Mouse (Mus musculus) CH12.LX (cell line): Measurements from ENCODE around the gene Klk15. TPM values are rescaled to one million over a fixed set of nuclear protein-coding genes. Genes with fewer than 3 reads are reported as not detected.

ENCODE experiments used
- DNase-seq: peaks from one replicate; pipeline ENCODE4 v3.0.0-alpha.2; 2013; ENCODE audit errors: extremely low read depth
- H3K27ac ChIP-seq: 2 replicates; pipeline ENCODE4 v1.5.1; 2012; ENCODE audit warnings: low read depth, mild to moderate bottlenecking, control low read depth, moderate library complexity; ENCODE audit not compliant: insufficient read depth
- H3K27me3 ChIP-seq: replicated peaks from 2 replicates; pipeline ENCODE3; 2012; ENCODE audit warnings: inconsistent platforms
- H3K36me3 ChIP-seq, 2 experiments: replicated peaks in 1 of 2; 2 replicates each; pipeline versions ENCODE3 to v1.6.1; 2012; ENCODE audit warnings: inconsistent platforms in 1 of 2, low read length in 1 of 2, mild to moderate bottlenecking in 1 of 2, mixed read lengths in 1 of 2, moderate library complexity in 1 of 2; ENCODE audit not compliant: control insufficient read depth in 1 of 2, insufficient read depth in 1 of 2
- H3K4me1 ChIP-seq, 2 experiments: 2 replicates each; pipeline ENCODE4 v1.6.1; 2012; ENCODE audit warnings: inconsistent platforms in 1 of 2, moderate library complexity in 1 of 2; ENCODE audit not compliant: insufficient read depth in 2 of 2, control insufficient read depth in 1 of 2
- H3K4me2 ChIP-seq: 2 replicates; pipeline ENCODE4 v1.6.1; 2012; ENCODE audit warnings: low read depth, mild to moderate bottlenecking, control low read depth; ENCODE audit not compliant: poor library complexity, insufficient read depth, severe bottlenecking
- H3K4me3 ChIP-seq, 3 experiments: fragments of 150-350 bp in 1 of 3; sonication (generic) in 1 of 3; replicated peaks in 1 of 3; 2 replicates each; pipeline versions ENCODE3 to v1.5.1; 2011 to 2012; ENCODE audit warnings: low read depth in 2 of 3, low read length in 2 of 3, mild to moderate bottlenecking in 2 of 3, moderate library complexity in 2 of 3, control low read depth in 1 of 3, improper control_type of control experiment in 1 of 3, inconsistent platforms in 1 of 3, mixed read lengths in 1 of 3; ENCODE audit not compliant: poor library complexity in 1 of 3
- H3K79me2 ChIP-seq: replicated peaks from 2 replicates; pipeline ENCODE4 v1.6.1; 2012; ENCODE audit warnings: mild to moderate bottlenecking, moderate library complexity; ENCODE audit not compliant: control insufficient read depth, poor library complexity, insufficient read depth, severe bottlenecking; ENCODE audit errors: extremely low read depth
- H3K9ac ChIP-seq: 2 replicates; pipeline ENCODE4 v1.6.1; 2012; ENCODE audit warnings: low read depth, mild to moderate bottlenecking, control low read depth, moderate library complexity; ENCODE audit not compliant: insufficient read depth
- H3K9me3 ChIP-seq: replicated peaks from 2 replicates; pipeline ENCODE3; 2012; ENCODE audit warnings: low read length, inconsistent platforms, mixed read lengths
- BHLHE40 ChIP-seq: IDR thresholded peaks from 2 replicates; pipeline ENCODE4 v1.6.1; 2011; ENCODE audit warnings: mild to moderate bottlenecking, low read depth, low read length, improper control_type of control experiment
- CHD1 ChIP-seq: IDR thresholded peaks from 2 replicates; pipeline ENCODE4 v1.6.1; 2012; ENCODE audit warnings: low read depth, low read length, improper control_type of control experiment, inconsistent platforms
- CHD2 ChIP-seq: IDR thresholded peaks from 2 replicates; pipeline ENCODE4 v1.6.1; 2011; ENCODE audit warnings: low read length, improper control_type of control experiment
- CTCF ChIP-seq, 2 experiments: IDR thresholded peaks in 1 of 2; conservative IDR thresholded peaks in 1 of 2; 2 replicates each; pipeline ENCODE4 v1.5.1; 2011 to 2012; ENCODE audit warnings: low read depth in 2 of 2, low read length in 2 of 2, improper control_type of control experiment in 1 of 2, inconsistent platforms in 1 of 2, mild to moderate bottlenecking in 1 of 2, moderate library complexity in 1 of 2
- E2F4 ChIP-seq: IDR thresholded peaks from 2 replicates; pipeline ENCODE4 v1.6.1; 2011; ENCODE audit warnings: low read depth, low read length, improper control_type of control experiment; ENCODE audit not compliant: insufficient replicate concordance
- EP300 ChIP-seq: IDR thresholded peaks from 2 replicates; pipeline ENCODE4 v1.6.1; 2011; ENCODE audit warnings: low read length, improper control_type of control experiment
- ETS1 ChIP-seq: conservative IDR thresholded peaks from 2 replicates; pipeline ENCODE4 v1.6.1; 2012; ENCODE audit warnings: low read depth, mild to moderate bottlenecking, inconsistent platforms, low read length, improper control_type of control experiment, moderate library complexity
- GABPA ChIP-seq: IDR thresholded peaks from 2 replicates; pipeline ENCODE4 v1.6.1; 2012; ENCODE audit warnings: low read depth, low read length, improper control_type of control experiment, inconsistent platforms; ENCODE audit not compliant: insufficient replicate concordance
- HCFC1 ChIP-seq: IDR thresholded peaks from 2 replicates; pipeline ENCODE4 v1.6.1; 2012; ENCODE audit warnings: low read depth, mild to moderate bottlenecking, inconsistent platforms, low read length, improper control_type of control experiment
- IRF4 ChIP-seq: IDR thresholded peaks from 2 replicates; pipeline ENCODE4 v1.6.1; 2014; ENCODE audit warnings: low read depth, mild to moderate bottlenecking, inconsistent platforms, low read length, improper control_type of control experiment
- JUN ChIP-seq: IDR thresholded peaks from 2 replicates; pipeline ENCODE4 v1.6.1; 2011; ENCODE audit warnings: low read depth, mild to moderate bottlenecking, low read length, improper control_type of control experiment, moderate library complexity; ENCODE audit not compliant: insufficient read depth
- JUND ChIP-seq: conservative IDR thresholded peaks from 2 replicates; pipeline ENCODE4 v1.6.1; 2011; ENCODE audit warnings: low read depth, low read length, improper control_type of control experiment
- KAT2A ChIP-seq: IDR thresholded peaks from 2 replicates; pipeline ENCODE4 v1.6.1; 2012; ENCODE audit warnings: low read length, improper control_type of control experiment, inconsistent platforms; ENCODE audit not compliant: insufficient replicate concordance
- MAFK ChIP-seq: IDR thresholded peaks from 2 replicates; pipeline ENCODE4 v1.6.1; 2011; ENCODE audit warnings: low read length, improper control_type of control experiment; ENCODE audit not compliant: insufficient replicate concordance
- MAZ ChIP-seq: IDR thresholded peaks from 2 replicates; pipeline ENCODE4 v1.6.1; 2012; ENCODE audit warnings: low read depth, mild to moderate bottlenecking, inconsistent platforms, low read length, improper control_type of control experiment, moderate library complexity
- MYC ChIP-seq: IDR thresholded peaks from 2 replicates; pipeline ENCODE4 v1.6.1; 2011; ENCODE audit warnings: low read depth, mild to moderate bottlenecking, improper control_type of control experiment, low read length
- POLR2A ChIP-seq: IDR thresholded peaks from 2 replicates; pipeline ENCODE4 v1.6.1; 2011; ENCODE audit warnings: low read depth, mild to moderate bottlenecking, improper control_type of control experiment, low read length
- RAD21 ChIP-seq: IDR thresholded peaks from 2 replicates; pipeline ENCODE4 v1.6.1; 2011; ENCODE audit warnings: low read depth, mild to moderate bottlenecking, low read length, improper control_type of control experiment, moderate library complexity
- RCOR1 ChIP-seq: conservative IDR thresholded peaks from 2 replicates; pipeline ENCODE4 v1.6.1; 2012; ENCODE audit warnings: low read depth, mild to moderate bottlenecking, inconsistent platforms, low read length, improper control_type of control experiment
- SMC3 ChIP-seq: IDR thresholded peaks from 2 replicates; pipeline ENCODE4 v1.6.1; 2011; ENCODE audit warnings: low read depth, low read length, improper control_type of control experiment
- TBP ChIP-seq: conservative IDR thresholded peaks from 2 replicates; pipeline ENCODE4 v1.6.1; 2011; ENCODE audit warnings: low read depth, low read length, improper control_type of control experiment
- TCF12 ChIP-seq: IDR thresholded peaks from 2 replicates; pipeline ENCODE4 v1.6.1; 2014; ENCODE audit warnings: low read depth, mild to moderate bottlenecking, inconsistent platforms, low read length, improper control_type of control experiment
- USF2 ChIP-seq: conservative IDR thresholded peaks from 2 replicates; pipeline ENCODE4 v1.6.1; 2011; ENCODE audit warnings: low read depth, low read length, improper control_type of control experiment
- ZC3H11A ChIP-seq: IDR thresholded peaks from 2 replicates; pipeline ENCODE4 v1.6.1; 2012; ENCODE audit warnings: low read depth, mild to moderate bottlenecking, inconsistent platforms, low read length, improper control_type of control experiment
- ZKSCAN1 ChIP-seq: IDR thresholded peaks from 2 replicates; pipeline ENCODE4 v1.6.1; 2012; ENCODE audit warnings: low read depth, inconsistent platforms, low read length, improper control_type of control experiment, borderline replicate concordance
- ZMIZ1 ChIP-seq: IDR thresholded peaks from 2 replicates; pipeline ENCODE4 v1.6.1; 2012; ENCODE audit warnings: low read depth, mild to moderate bottlenecking, inconsistent platforms, low read length, improper control_type of control experiment
- dilution Hi-C: fragments of 300-500 bp; cut with MboI; formaldehyde crosslinking; loops from 2 replicates; pipeline ENCODE4 v1.14.3; 2020; ENCODE audit warnings: low sequenced_read_pairs; ENCODE audit not compliant: extremely low pct_unique_long_range_greater_than_20kb, extremely low pct_ligation_motif_present
- in situ Hi-C: fragments of 300-500 bp; cut with MboI; formaldehyde crosslinking; loops from 3 replicates; pipeline ENCODE4 v1.14.3; 2019; ENCODE audit warnings: low sequenced_read_pairs, low pct_ligation_motif_present, low pct_unique_long_range_greater_than_20kb, mixed read lengths
- polyA plus RNA-seq: library from polyadenylated mRNA; unstranded; fragments of >175 nt; gene quantifications from 2 replicates; pipeline ENCODE4 v1.2.1, GENCODE M21; 2012; ENCODE audit warnings: low read depth; ENCODE audit not compliant: insufficient read length
- total RNA-seq, 2 experiments: library from RNA; depleted of rRNA; stranded (reverse); fragments of 300-350 nt in 1 of 2; fragments of >200 nt in 1 of 2; gene quantifications; 2 replicates each; pipeline ENCODE4 v1.2.3; 2012 to 2014

Klk15 gene
- total and polyA plus RNA-seq, 3 experiments = not detected

DNA sequence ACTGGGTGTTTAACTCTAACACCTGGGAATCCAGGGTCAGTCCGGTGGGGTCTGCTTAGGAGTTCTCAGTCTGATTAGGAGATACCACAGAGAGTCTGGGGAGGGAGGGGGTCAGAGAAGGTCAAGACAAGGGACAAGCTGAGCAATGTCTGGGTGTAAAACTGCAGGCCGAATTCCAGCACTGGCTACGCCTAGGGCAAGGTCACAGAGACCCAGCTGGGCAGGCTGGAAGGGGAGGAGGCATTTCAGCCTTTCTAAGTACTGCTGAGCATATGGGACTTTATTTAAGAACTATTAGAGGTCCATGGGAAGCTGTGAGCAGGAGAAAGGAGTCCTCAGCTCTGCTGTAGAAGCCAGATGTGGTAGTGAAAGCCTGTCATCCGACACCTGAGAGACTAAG is 1.2 kb upstream of the Klk15 start:
- no peak overlapping the region for H3K9ac ChIP-seq
- TF ChIP-seq CHD2 = no peak
- no peak for TF ChIP-seq CTCF (conservative IDR thresholded peaks at IDR 0.05 in 1 of 2, IDR thresholded peaks at IDR 0.05 in 1 of 2; ENCODE audit: low read depth in 2 of 2, low read length in 2 of 2)
- TF ChIP-seq ZKSCAN1 = no peak
- TF ChIP-seq ZC3H11A = no peak
- TF ChIP-seq E2F4 = no peak
- no peak for TF ChIP-seq SMC3
- TF ChIP-seq MAFK = no peak
- TF ChIP-seq MYC = no peak
- TF ChIP-seq JUN = no peak
- no peak for TF ChIP-seq IRF4
- TF ChIP-seq JUND = no peak
- no peak for TF ChIP-seq ZMIZ1
- no peak for TF ChIP-seq TBP
- no peak for TF ChIP-seq HCFC1
- TF ChIP-seq GABPA = no peak
- no peak for TF ChIP-seq ETS1
- TF ChIP-seq USF2 = no peak
- no peak for DNase-seq
- H3K4me1 ChIP-seq = no peaks in the 10 kb centered on the region
- no peak overlapping the region for H3K4me3 ChIP-seq
- no peaks in the 10 kb centered on the region for H3K36me3 ChIP-seq
- H3K27me3 ChIP-seq = peaks cover 47% of the 10 kb centered on the region
- H3K27ac ChIP-seq = no peak overlapping the region
- no peak overlapping the region for H3K4me2 ChIP-seq
- no peaks in the 10 kb centered on the region for H3K79me2 ChIP-seq
- H3K9me3 ChIP-seq = no peaks in the 10 kb centered on the region
- in situ Hi-C loops = loop anchor here (10.0 kb wide), 1 partner anchor 292 kb away; the partner anchor contains the start of gene Klk1
- dilution Hi-C loops = no loop called here

DNA sequence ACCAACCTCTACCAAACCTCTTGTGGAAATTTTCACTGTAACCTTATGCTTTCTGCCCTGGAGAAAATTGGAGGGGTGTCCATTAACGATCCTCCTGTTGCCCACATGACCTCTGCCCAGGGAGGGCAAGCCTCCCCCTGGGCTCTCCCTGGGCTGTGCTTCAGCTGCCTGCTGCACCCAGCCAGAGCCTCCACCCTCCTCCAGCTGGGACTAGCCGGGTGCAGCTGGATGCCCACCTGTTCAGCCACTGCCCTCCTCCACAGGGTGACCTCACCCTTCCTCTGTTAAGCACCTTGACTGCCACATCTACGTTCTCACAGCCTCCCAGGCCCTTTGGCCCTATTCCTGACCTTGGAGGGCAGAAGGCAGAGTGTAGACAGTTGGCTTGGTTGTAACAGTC is 1.2 kb downstream of the Klk15 start:
- Histone ChIP-seq H3K9ac (no peak overlapping the region), H3K36me3 (no peaks in the 10 kb centered on the region), H3K4me1 (no peaks in the 10 kb centered on the region), H3K27me3 (peaks cover 45% of the 10 kb centered on the region), H3K9me3 (no peaks in the 10 kb centered on the region), H3K79me2 (no peaks in the 10 kb centered on the region), H3K4me3 (no peak overlapping the region), H3K27ac (no peak overlapping the region), H3K4me2 (no peak overlapping the region)
- DNase-seq = no peak
- in situ Hi-C loops = loop anchor here (10.0 kb wide), 1 partner anchor 290 kb away; the partner anchor contains the start of gene Klk1
- TF ChIP-seq E2F4 = no peak
- no peak for TF ChIP-seq EP300
- TF ChIP-seq IRF4 = no peak
- no peak for TF ChIP-seq MAFK
- TF ChIP-seq CHD2 = no peak
- TF ChIP-seq ZC3H11A = no peak
- no peak for TF ChIP-seq TBP
- no peak for TF ChIP-seq RAD21
- TF ChIP-seq KAT2A = no peak
- TF ChIP-seq ZMIZ1 = no peak
- no peak for TF ChIP-seq GABPA
- no peak for TF ChIP-seq ETS1
- no peak for TF ChIP-seq TCF12
- no peak for TF ChIP-seq CHD1
- no peak for TF ChIP-seq POLR2A
- TF ChIP-seq RCOR1 = no peak
- no peak for TF ChIP-seq MAZ
- TF ChIP-seq BHLHE40 = no peak
- dilution Hi-C loops = no loop called here
